In genomic region chr4:122944408-122944807, GRCm38 (mm10) we compare ENCODE assay signal across 9 mouse cellular contexts. TPM values are rescaled to one million over a fixed set of nuclear protein-coding genes. Genes with fewer than 3 reads are reported as not detected.
A peak's percentile ranks its signal among the peaks of the same experiment; 100 is the strongest.
DNase-seq lines count a peak whose midpoint lies in the region; ATAC-seq and TF ChIP-seq lines count a peak whose summit lies in the region.
"Had no signal": no experiment of that assay in that cellular context is flagged by ENCODE, and none has a peak within 500 bp of the region (broad histone marks: within the 10 kb centered on the region; RNA-seq: fewer than 3 reads in every experiment).

No protein-coding gene starts in this region.

- ATAC-seq in G1E (ENCODE audit: extremely low read depth, insufficient number of reproducible peaks, low FRiP score, poor library complexity, severe bottlenecking), result no peak
- ATAC-seq in erythroid progenitor cell, adult 5-6 weeks (replicated peaks; ENCODE audit: low FRiP score, poor library complexity, severe bottlenecking), result 0 out of 2 replicates have a peak, but pooled peaks have one; percentile 30
- ATAC-seq in limb, embryonic 14.5 days (ENCODE audit: low FRiP score, low read depth), result no peak
- no peak for ATAC-seq in stomach, postnatal 0 days (ENCODE audit: low FRiP score, low TSS enrichment)

- no peak for TF ChIP-seq EP300 in stomach, postnatal 0 days (optimal IDR thresholded peaks at IDR 0.05)

- no peaks in the 10 kb centered on the region for H3K27me3 ChIP-seq in kidney, adult 2 months (replicated peaks; ENCODE audit: control insufficient read depth, insufficient read depth, low read length)
- peaks cover 29% of the 10 kb centered on the region for H3K27me3 ChIP-seq in G1E (ENCODE audit: insufficient read depth, low read length)
- H3K27me3 ChIP-seq in limb, embryonic 14.5 days (ENCODE audit: control insufficient read depth, insufficient read depth, low read length), result no peaks in the 10 kb centered on the region
- H3K27me3 ChIP-seq in stomach, postnatal 0 days (ENCODE audit: control insufficient read depth, insufficient read depth, low read length), result no peaks in the 10 kb centered on the region
- H3K27me3 ChIP-seq: liver, embryonic 13.5 days had no signal

- H3K27ac ChIP-seq in kidney, adult 2 months (ENCODE audit: insufficient read depth, low read depth, low read length), result no peak overlapping the region
- H3K27ac ChIP-seq in limb, embryonic 14.5 days (replicated peaks; ENCODE audit: low read depth, low read length), result no peak overlapping the region
- no peak overlapping the region for H3K27ac ChIP-seq in stomach, postnatal 0 days (replicated peaks)
- H3K27ac ChIP-seq: liver, embryonic 13.5 days had no signal

- TF ChIP-seq CTCF in kidney, adult 2 months (conservative IDR thresholded peaks at IDR 0.05; ENCODE audit: insufficient read depth, insufficient read length, low read depth, low read length), result peak; percentile 72
- TF ChIP-seq CTCF in G1E (IDR thresholded peaks at IDR 0.05; ENCODE audit: low read depth, low read length), result peak; percentile 42; the same call in 1 of the 2 replicates
- TF ChIP-seq CTCF in stomach, postnatal 0 days (IDR thresholded peaks at IDR 0.05; ENCODE audit: low read depth), result peak; percentile 84

- TF ChIP-seq POLR2A in kidney, adult 2 months (IDR thresholded peaks at IDR 0.05; ENCODE audit: low read depth, low read length), result no peak
- no peak for TF ChIP-seq POLR2A in limb, embryonic 14.5 days (IDR thresholded peaks at IDR 0.05; ENCODE audit: borderline replicate concordance, extremely low read depth, insufficient read depth, insufficient read length)

- H3K4me3 ChIP-seq in kidney, adult 2 months (ENCODE audit: insufficient read depth, low read depth, low read length), result no peak overlapping the region
- no peak overlapping the region for H3K4me3 ChIP-seq in G1E (ENCODE audit: low read depth, low read length)
- no peak overlapping the region for H3K4me3 ChIP-seq in limb, embryonic 14.5 days (replicated peaks; ENCODE audit: low read length)
- H3K4me3 ChIP-seq in stomach, postnatal 0 days (ENCODE audit: low read depth, low read length), result no peak overlapping the region
- H3K4me3 ChIP-seq: liver, embryonic 13.5 days had no signal

- no peaks in the 10 kb centered on the region for H3K36me3 ChIP-seq in kidney, adult 2 months (ENCODE audit: control insufficient read depth, insufficient read depth, low read length)
- no peaks in the 10 kb centered on the region for H3K36me3 ChIP-seq in G1E (replicated peaks)
- H3K36me3 ChIP-seq in limb, embryonic 14.5 days (ENCODE audit: control insufficient read depth, insufficient read depth, low read length), result peaks cover 6% of the 10 kb centered on the region
- H3K36me3 ChIP-seq in stomach, postnatal 0 days (ENCODE audit: control insufficient read depth, insufficient read depth, low read length), result peaks cover 3% of the 10 kb centered on the region; the same call in 1 of the 2 replicates
- H3K36me3 ChIP-seq: liver, embryonic 13.5 days had no signal

- DNase-seq in kidney, adult 2 months, result peak; percentile 29
- no peak for DNase-seq in kidney, adult 11 months
- no peak for DNase-seq in G1E (ENCODE audit: low spot score)
- DNase-seq in limb, embryonic 14.5 days (ENCODE audit: low spot score), result peak; percentile 34
- DNase-seq in stomach, postnatal 0 days (ENCODE audit: low spot score), result no peak
- DNase-seq in gastrocnemius, postnatal 25 days, result no peak
- no peak for DNase-seq in spleen, adult 18-20 months
- DNase-seq: liver, embryonic 13.5 days had no signal

- no peaks in the 10 kb centered on the region for H3K9me3 ChIP-seq in G1E (replicated peaks)
- H3K9me3 ChIP-seq in limb, embryonic 14.5 days (ENCODE audit: control insufficient read depth, low read length), result no peaks in the 10 kb centered on the region
- no peaks in the 10 kb centered on the region for H3K9me3 ChIP-seq in stomach, postnatal 0 days (ENCODE audit: control insufficient read depth, low read length)
- H3K9me3 ChIP-seq: liver, embryonic 13.5 days had no signal

- no peak overlapping the region for H3K4me2 ChIP-seq in limb, embryonic 14.5 days (replicated peaks; ENCODE audit: low read depth, low read length, severe bottlenecking)
- no peak overlapping the region for H3K4me2 ChIP-seq in stomach, postnatal 0 days (replicated peaks; ENCODE audit: low read depth)
- H3K4me2 ChIP-seq: liver, embryonic 13.5 days had no signal

- no peaks in the 10 kb centered on the region for H3K4me1 ChIP-seq in kidney, adult 2 months (ENCODE audit: control insufficient read depth, insufficient read depth, low read length)
- H3K4me1 ChIP-seq in G1E (ENCODE audit: insufficient read depth, low read depth, low read length), result no peaks in the 10 kb centered on the region
- H3K4me1 ChIP-seq in limb, embryonic 14.5 days (ENCODE audit: control insufficient read depth, insufficient read depth, low read length), result no peaks in the 10 kb centered on the region
- no peaks in the 10 kb centered on the region for H3K4me1 ChIP-seq in stomach, postnatal 0 days (replicated peaks; ENCODE audit: control insufficient read depth, insufficient read depth)
- H3K4me1 ChIP-seq: liver, embryonic 13.5 days had no signal

- WGBS in kidney, adult 2 months, result 28% methylated on average over 4 of the region's 4 CpGs
- 28% methylated on average over 4 of the region's 4 CpGs for WGBS in limb, embryonic 14.5 days
- WGBS in stomach, postnatal 0 days, result 21% methylated on average over 4 of the region's 4 CpGs

- no peak overlapping the region for H3K9ac ChIP-seq in limb, embryonic 14.5 days (ENCODE audit: low read depth, low read length, severe bottlenecking)
- no peak overlapping the region for H3K9ac ChIP-seq in stomach, postnatal 0 days (ENCODE audit: low read length)
- H3K9ac ChIP-seq: liver, embryonic 13.5 days had no signal

RNA-seq across cellular contexts. Expression of gene Mfsd2a, which starts 16.6 kb away (rescaled TPM):
- polyA plus RNA-seq in kidney, adult 2 months (2012; rRNA removed), result 27.6 and 43.9 TPM in 2 replicates
- total RNA-seq in G1E (2014; fragmentation: Nextera tagmentation), result not detected in 2 replicates
- total RNA-seq in G1E (2017), result 0.06 and 0.11 TPM in 2 replicates
- polyA plus RNA-seq in G1E (2012), result not detected in 2 replicates
- total RNA-seq in erythroid progenitor cell, adult 5-6 weeks (2015; ENCODE audit: low replicate concordance), result not detected in 2 replicates
- not detected in 2 replicates for total RNA-seq in erythroid progenitor cell, adult 5-6 weeks (2017; ENCODE audit: low replicate concordance)
- 13.1 and 16.4 TPM in 2 replicates for polyA plus RNA-seq in limb, embryonic 14.5 days (2012; rRNA removed)
- 9.1 and 9.3 TPM in 2 replicates for polyA plus RNA-seq in limb, embryonic 14.5 days (2014; fragmentation: Nextera tagmentation; extraction: Ambion mirVana)
- polyA plus RNA-seq in stomach, postnatal 0 days (2015; fragmentation: Nextera tagmentation; extraction: Ambion mirVana), result 6.8 and 7.1 TPM in 2 replicates
- total RNA-seq in gastrocnemius, postnatal 25 days (2021), result under 1 TPM; 0.24 to 0.26 TPM

RNA-seq across cellular contexts. Expression of gene Mycl, which starts 51.0 kb away (rescaled TPM):
- polyA plus RNA-seq in kidney, adult 2 months (2012; rRNA removed), result 1.5 and 1.6 TPM in 2 replicates
- not detected in 2 replicates for total RNA-seq in G1E (2014; fragmentation: Nextera tagmentation)
- 0.11 TPM in 1 of 2 replicates, not detected in the other for total RNA-seq in G1E (2017)
- polyA plus RNA-seq in G1E (2012), result not detected in 2 replicates
- total RNA-seq in erythroid progenitor cell, adult 5-6 weeks (2015; ENCODE audit: low replicate concordance), result not detected in 2 replicates
- total RNA-seq in erythroid progenitor cell, adult 5-6 weeks (2017; ENCODE audit: low replicate concordance), result not detected in 2 replicates
- 24.6 and 26.2 TPM in 2 replicates for polyA plus RNA-seq in limb, embryonic 14.5 days (2012; rRNA removed)
- 39.2 and 41.1 TPM in 2 replicates for polyA plus RNA-seq in limb, embryonic 14.5 days (2014; fragmentation: Nextera tagmentation; extraction: Ambion mirVana)
- polyA plus RNA-seq in stomach, postnatal 0 days (2015; fragmentation: Nextera tagmentation; extraction: Ambion mirVana), result 14.2 and 17.4 TPM in 2 replicates
- under 1 TPM; 0.46 to 0.62 TPM for total RNA-seq in gastrocnemius, postnatal 25 days (2021)

RNA-seq across cellular contexts. Expression of gene Cap1, which starts 58.6 kb away (rescaled TPM):
- polyA plus RNA-seq in kidney, adult 2 months (2012; rRNA removed), result 89.3 and 101 TPM in 2 replicates
- total RNA-seq in G1E (2014; fragmentation: Nextera tagmentation) (186 and 190 TPM in 2 replicates), G1E (2017) (230 and 256 TPM in 2 replicates)
- 21.1 and 28.2 TPM in 2 replicates for polyA plus RNA-seq in G1E (2012)
- total RNA-seq in erythroid progenitor cell, adult 5-6 weeks (2015; ENCODE audit: low replicate concordance), result 80.5 and 81.8 TPM in 2 replicates
- total RNA-seq in erythroid progenitor cell, adult 5-6 weeks (2017; ENCODE audit: low replicate concordance), result 71.2 and 81.2 TPM in 2 replicates
- polyA plus RNA-seq in limb, embryonic 14.5 days (2012; rRNA removed), result 86.6 and 95.8 TPM in 2 replicates
- polyA plus RNA-seq in limb, embryonic 14.5 days (2014; fragmentation: Nextera tagmentation; extraction: Ambion mirVana), result 68.0 and 73.5 TPM in 2 replicates
- 53.2 and 56.2 TPM in 2 replicates for polyA plus RNA-seq in stomach, postnatal 0 days (2015; fragmentation: Nextera tagmentation; extraction: Ambion mirVana)
- total RNA-seq in gastrocnemius, postnatal 25 days (2021), result 10 to 100 TPM; 20.5 to 24.6 TPM

Comparison
In these comparisons a context has a peak if more than half of its experiments do, and no peak if none do; other contexts are left out.
1. DNase-seq: peak in kidney, adult 2 months (single experiment) and limb, embryonic 14.5 days (single experiment); none in kidney, adult 11 months (single experiment), G1E (single experiment), stomach, postnatal 0 days (single experiment), gastrocnemius, postnatal 25 days (single experiment) and spleen, adult 18-20 months (0 of 2).
2. Peak in every context shown above with its lines, with median percentiles within 50 percentile points of each other: CTCF ChIP-seq.